Mouse (Mus musculus) bone marrow, adult 2 months (tissue): ENCODE measurements at regions not wholly inside any gene's neighbourhood (a gene's known extent, or its start where the extent isn't known, plus 50 kb on each side); places are given as distances from the start of the nearest gene placed in this dataset.

Experiments
- H3K27ac ChIP-seq: fragments of 200-500 bp; 2 replicates; pipeline ENCODE4 v1.5.1; 2012; ENCODE audit warnings: low read depth, mild to moderate bottlenecking, control low read depth, inconsistent platforms, low read length; ENCODE audit not compliant: control insufficient read depth, poor library complexity, insufficient read depth
- H3K4me1 ChIP-seq: fragments of 200-500 bp; 2 replicates; pipeline ENCODE4 v1.6.1; 2011; ENCODE audit warnings: low read length; ENCODE audit not compliant: control insufficient read depth, insufficient read depth
- H3K4me3 ChIP-seq: fragments of 200-500 bp; replicated peaks from 2 replicates; pipeline ENCODE3; 2011; ENCODE audit warnings: mild to moderate bottlenecking, low read depth, low read length, control low read depth; ENCODE audit not compliant: control insufficient read depth
- CTCF ChIP-seq: fragments of 200-500 bp; IDR thresholded peaks from 2 replicates; pipeline ENCODE4 v1.5.1; 2011; ENCODE audit warnings: low read length, control low read depth; ENCODE audit not compliant: control insufficient read depth, insufficient read depth
- POLR2A ChIP-seq: fragments of 200-500 bp; IDR thresholded peaks from 2 replicates; pipeline ENCODE4 v1.6.1; 2011; ENCODE audit warnings: low read depth, mild to moderate bottlenecking, control low read depth, low read length, borderline replicate concordance; ENCODE audit not compliant: control insufficient read depth
- WGBS: fragments of 180-500 bp; shearing (Covaris S2); methylation state at CpG from one replicate; pipeline ENCODE4 v1.1.7; 2018; 5-methylcytosine and 5-hydroxymethylcytosine counted together

- 81% methylated on average over 1 of the region's 1 CpGs for WGBS
- H3K4me1 ChIP-seq = no peaks in the 10 kb centered on the region; the same call in 1 of the 2 replicates
- H3K4me3 ChIP-seq = no peak overlapping the region
- no peak overlapping the region for H3K27ac ChIP-seq
- no peak for TF ChIP-seq POLR2A
- no peak for TF ChIP-seq CTCF
Observed at GRCm38 (mm10) chr1:154074270-154074669, 126.7 kb upstream of the Zfp648 start.

- H3K27ac ChIP-seq = no peak overlapping the region
- no peak overlapping the region for H3K4me3 ChIP-seq
- H3K4me1 ChIP-seq = no peaks in the 10 kb centered on the region; the same call in 1 of the 2 replicates
- WGBS = 42% methylated on average over 10 of the region's 10 CpGs
- no peak for TF ChIP-seq POLR2A
- TF ChIP-seq CTCF = no peak
Observed at GRCm38 (mm10) chr1:154076684-154077475, 124.1 kb upstream of the Zfp648 start.

- TF ChIP-seq CTCF = no peak
- TF ChIP-seq POLR2A = no peak
- H3K4me3 ChIP-seq = no peak overlapping the region
- no peaks in the 10 kb centered on the region; the same call in 1 of the 2 replicates for H3K4me1 ChIP-seq
- WGBS = 62% methylated on average over 10 of the region's 10 CpGs
- no peak overlapping the region for H3K27ac ChIP-seq
Observed at GRCm38 (mm10) chr1:154080505-154081380, 120.2 kb upstream of the Zfp648 start.

GRCm38 (mm10) chr1:154086145-154086544 is 114.8 kb upstream of the Zfp648 start:
- TF ChIP-seq CTCF (no peak), POLR2A (no peak)
- no peak overlapping the region for H3K4me3 ChIP-seq
- no peak overlapping the region for H3K27ac ChIP-seq
- no peaks in the 10 kb centered on the region for H3K4me1 ChIP-seq

GRCm38 (mm10) chr1:154089815-154090214 is 111.2 kb upstream of the Zfp648 start:
- TF ChIP-seq POLR2A = no peak
- Histone ChIP-seq H3K27ac (no peak overlapping the region), H3K4me1 (peaks cover 3% of the 10 kb centered on the region), H3K4me3 (no peak overlapping the region)
- WGBS = 64% methylated on average over 3 of the region's 3 CpGs

GRCm38 (mm10) chr1:154090521-154091490 is 110.2 kb upstream of the Zfp648 start:
- H3K27ac ChIP-seq = no peak overlapping the region
- no peak for TF ChIP-seq CTCF
- H3K4me3 ChIP-seq = no peak overlapping the region
- peaks cover 3% of the 10 kb centered on the region for H3K4me1 ChIP-seq
- WGBS = 55% methylated on average over 7 of the region's 7 CpGs

GRCm38 (mm10) chr1:154093549-154093948 is 107.4 kb upstream of the Zfp648 start:
- H3K27ac ChIP-seq = no peak overlapping the region
- TF ChIP-seq POLR2A = no peak
- TF ChIP-seq CTCF = no peak
- no peak overlapping the region for H3K4me3 ChIP-seq
- H3K4me1 ChIP-seq = peaks cover 5% of the 10 kb centered on the region
- WGBS = 26% methylated on average over 4 of the region's 4 CpGs

GRCm38 (mm10) chr1:154094357-154094756 is 106.6 kb upstream of the Zfp648 start:
- Histone ChIP-seq H3K27ac (no peak overlapping the region), H3K4me1 (peaks cover 5% of the 10 kb centered on the region), H3K4me3 (no peak overlapping the region)
- 64% methylated on average over 5 of the region's 5 CpGs for WGBS
- TF ChIP-seq POLR2A (no peak), CTCF (no peak)
